Mouse (Mus musculus): ENCODE measurements around the gene Gm14434. TPM values are rescaled to one million over a fixed set of nuclear protein-coding genes. Genes with fewer than 3 reads are reported as not detected.

The Gm14434 gene
- 27.1 and 61.2 TPM in 2 replicates for polyA plus RNA-seq (2015; fragmentation: Nextera tagmentation; extraction: Ambion mirVana)

GRCm38 (mm10) chr2:176486683-176487082, at the start of gene Gm14434:
Gene Gm14434 (minus strand): TSS chr2:176486783.

GRCm38 (mm10) chr2:176520756-176521155, 34.2 kb upstream of the Gm14434 start, which contains the start of gene Zfp967:
Gene Zfp967 (plus strand): TSS chr2:176521056.

GRCm38 (mm10) chr2:176423294-176423693, 63.3 kb downstream of the Gm14434 start, which contains the start of gene Gm14435:
Gene Gm14435 (plus strand): TSS chr2:176423594.

Other genes with a start within 250 kb of the Gm14434 start
- gene Gm11009, start 167.3 kb downstream of the Gm14434 start, polyA plus RNA-seq (2015; fragmentation: Nextera tagmentation; extraction: Ambion mirVana): not detected in 2 replicates
- 27.0 and 53.8 TPM in 2 replicates for gene Gm14435, start 63.2 kb downstream of the Gm14434 start, polyA plus RNA-seq (2015; fragmentation: Nextera tagmentation; extraction: Ambion mirVana)
- gene Zfp967, start 34.3 kb upstream of the Gm14434 start, polyA plus RNA-seq (2015; fragmentation: Nextera tagmentation; extraction: Ambion mirVana): not detected in 2 replicates
- gene Gm14308, start 149.6 kb upstream of the Gm14434 start, polyA plus RNA-seq (2015; fragmentation: Nextera tagmentation; extraction: Ambion mirVana): 8.7 and 22.8 TPM in 2 replicates
- gene Zfp973, start 183.7 kb upstream of the Gm14434 start, polyA plus RNA-seq (2015; fragmentation: Nextera tagmentation; extraction: Ambion mirVana): 8.8 and 15.6 TPM in 2 replicates
- gene Gm14305, start 221.5 kb upstream of the Gm14434 start, polyA plus RNA-seq (2015; fragmentation: Nextera tagmentation; extraction: Ambion mirVana): 40.4 and 68.3 TPM in 2 replicates

Data from adrenal gland, postnatal 0 days (tissue).